Mouse (Mus musculus) urinary bladder, adult 18-20 months (tissue): ENCODE measurements around the gene Twnk.
A peak's percentile ranks its signal among the peaks of the same experiment; 100 is the strongest.

ENCODE experiments used
- DNase-seq, 2 experiments: peaks; one replicate each; pipeline ENCODE4 v3.0.0; 2022; ENCODE audit warnings: low spot score in 2 of 2, mixed read lengths in 2 of 2

The Twnk gene

GRCm38 (mm10) chr19:45002301-45002700, 3.2 kb upstream of the Twnk start:
- no peak for DNase-seq

GRCm38 (mm10) chr19:45003740-45004516, 1.5 kb upstream of the Twnk start:
- DNase-seq: no peak

GRCm38 (mm10) chr19:45005957-45006712, 672 bp downstream of the Twnk start, which contains the start of gene Mrpl43:
Mrpl43 (minus strand) TSS chr19:45006442.
- peak; percentile 92 to 98 for DNase-seq

- no peak for DNase-seq
Measured at GRCm38 (mm10) chr19:45007021-45007420, 1.6 kb downstream of the Twnk start.

GRCm38 (mm10) chr19:45007425-45008191, 2.1 kb downstream of the Twnk start:
- no peak for DNase-seq

- no peak for DNase-seq
Measured at GRCm38 (mm10) chr19:45010646-45011045, 5.2 kb downstream of the Twnk start.

GRCm38 (mm10) chr19:45012219-45012618, 6.8 kb downstream of the Twnk start:
- no peak for DNase-seq

- DNase-seq: no peak
Measured at GRCm38 (mm10) chr19:45012636-45013035, 7.2 kb downstream of the Twnk start.

- no peak for DNase-seq
Measured at GRCm38 (mm10) chr19:45013581-45014225, 8.2 kb downstream of the Twnk start.

- peak in 1 of 2 experiments; percentile 53 for DNase-seq
Measured at GRCm38 (mm10) chr19:45014335-45014971, 9.0 kb downstream of the Twnk start, which contains the start of gene Lzts2. Lzts2 (plus strand) TSS chr19:45014414.

GRCm38 (mm10) chr19:45014981-45015402, 9.5 kb downstream of the Twnk start:
- DNase-seq: peak; percentile 67 to 73

GRCm38 (mm10) chr19:45015518-45016281, 10.2 kb downstream of the Twnk start:
- DNase-seq: peak; percentile 54 to 75

GRCm38 (mm10) chr19:45016341-45017215, 11.1 kb downstream of the Twnk start:
- DNase-seq: peak; percentile 46 to 50

GRCm38 (mm10) chr19:45017216-45017771, 11.8 kb downstream of the Twnk start:
- DNase-seq: peak; percentile 70 to 77

GRCm38 (mm10) chr19:45017909-45018308, 12.4 kb downstream of the Twnk start:
- DNase-seq: peak; percentile 87

- peak in 1 of 2 experiments; percentile 44 for DNase-seq
Measured at GRCm38 (mm10) chr19:45018351-45018831, 12.9 kb downstream of the Twnk start.

GRCm38 (mm10) chr19:45020348-45020747, 14.9 kb downstream of the Twnk start:
- DNase-seq: no peak

GRCm38 (mm10) chr19:45021362-45021761, 15.9 kb downstream of the Twnk start:
- no peak for DNase-seq

- DNase-seq: no peak
Measured at GRCm38 (mm10) chr19:45023993-45024392, 18.5 kb downstream of the Twnk start.
